Mouse (Mus musculus): Measurements from ENCODE around the gene Rhoa. TPM values are rescaled to one million over a fixed set of nuclear protein-coding genes. Genes with fewer than 3 reads are reported as not detected.
A peak's percentile ranks its signal among the peaks of the same experiment; 100 is the strongest.

The Rhoa gene
- polyA plus RNA-seq, 1 experiment, result 434 TPM

GRCm38 (mm10) chr9:108378736-108379135 is 72.8 kb downstream of the Rhoa start:
- no peaks in the 10 kb centered on the region for H3K27me3 ChIP-seq (ENCODE audit: control insufficient read depth, insufficient read depth, low read length, poor library complexity, severe bottlenecking)
- no peak overlapping the region for H3K4me3 ChIP-seq (ENCODE audit: low read depth, low read length)
- TF ChIP-seq POLR2A (IDR thresholded peaks at IDR 0.05; ENCODE audit: insufficient read depth, low read length) (no peak), EP300 (IDR thresholded peaks at IDR 0.05; ENCODE audit: insufficient read depth, low read depth, low read length) (no peak), CTCF (IDR thresholded peaks at IDR 0.05; ENCODE audit: low read depth, low read length) (no peak)
- peaks cover 18% of the 10 kb centered on the region for H3K36me3 ChIP-seq (ENCODE audit: control insufficient read depth, insufficient read depth, low read length, poor library complexity, severe bottlenecking)
- no peaks in the 10 kb centered on the region for H3K4me1 ChIP-seq (ENCODE audit: control insufficient read depth, insufficient read depth, low read length)
- H3K9ac ChIP-seq (ENCODE audit: low read depth, poor library complexity, severe bottlenecking), result no peak overlapping the region
- H3K9me3 ChIP-seq (replicated peaks; ENCODE audit: control insufficient read depth, insufficient read depth, low read length, poor library complexity, severe bottlenecking), result no peaks in the 10 kb centered on the region
- no peak overlapping the region for H3K27ac ChIP-seq (ENCODE audit: insufficient read depth, low read length)

- Histone ChIP-seq H3K9ac (ENCODE audit: low read depth, poor library complexity, severe bottlenecking) (no peak overlapping the region), H3K36me3 (ENCODE audit: control insufficient read depth, insufficient read depth, low read length, poor library complexity, severe bottlenecking) (peaks cover 18% of the 10 kb centered on the region), H3K27ac (ENCODE audit: insufficient read depth, low read length) (no peak overlapping the region), H3K9me3 (replicated peaks; ENCODE audit: control insufficient read depth, insufficient read depth, low read length, poor library complexity, severe bottlenecking) (no peaks in the 10 kb centered on the region), H3K4me1 (ENCODE audit: control insufficient read depth, insufficient read depth, low read length) (no peaks in the 10 kb centered on the region), H3K4me3 (ENCODE audit: low read depth, low read length) (no peak overlapping the region), H3K27me3 (ENCODE audit: control insufficient read depth, insufficient read depth, low read length, poor library complexity, severe bottlenecking) (no peaks in the 10 kb centered on the region)
- TF ChIP-seq POLR2A (IDR thresholded peaks at IDR 0.05; ENCODE audit: insufficient read depth, low read length) (no peak), CTCF (IDR thresholded peaks at IDR 0.05; ENCODE audit: low read depth, low read length) (no peak), EP300 (IDR thresholded peaks at IDR 0.05; ENCODE audit: insufficient read depth, low read depth, low read length) (no peak)
These were observed 73.4 kb downstream of the Rhoa start for GRCm38 (mm10) chr9:108379294-108379693.

- H3K4me1 ChIP-seq (ENCODE audit: control insufficient read depth, insufficient read depth, low read length), result peaks cover 4% of the 10 kb centered on the region
- H3K36me3 ChIP-seq (ENCODE audit: control insufficient read depth, insufficient read depth, low read length, poor library complexity, severe bottlenecking), result peaks cover 14% of the 10 kb centered on the region
- H3K9me3 ChIP-seq (replicated peaks; ENCODE audit: control insufficient read depth, insufficient read depth, low read length, poor library complexity, severe bottlenecking), result no peaks in the 10 kb centered on the region
- TF ChIP-seq EP300 (IDR thresholded peaks at IDR 0.05; ENCODE audit: insufficient read depth, low read depth, low read length) (no peak), CTCF (IDR thresholded peaks at IDR 0.05; ENCODE audit: low read depth, low read length) (no peak), POLR2A (IDR thresholded peaks at IDR 0.05; ENCODE audit: insufficient read depth, low read length) (no peak)
- no peak overlapping the region for H3K4me3 ChIP-seq (ENCODE audit: low read depth, low read length)
- H3K27me3 ChIP-seq (ENCODE audit: control insufficient read depth, insufficient read depth, low read length, poor library complexity, severe bottlenecking), result no peaks in the 10 kb centered on the region
- H3K9ac ChIP-seq (ENCODE audit: low read depth, poor library complexity, severe bottlenecking), result no peak overlapping the region
- no peak overlapping the region for H3K27ac ChIP-seq (ENCODE audit: insufficient read depth, low read length)
These were observed 75.5 kb downstream of the Rhoa start for GRCm38 (mm10) chr9:108381382-108381781.

GRCm38 (mm10) chr9:108385006-108385405 is 79.1 kb downstream of the Rhoa start:
- Histone ChIP-seq H3K27ac (ENCODE audit: insufficient read depth, low read length) (peak overlapping the region; percentile 35; the same call in 1 of the 2 replicates), H3K36me3 (ENCODE audit: control insufficient read depth, insufficient read depth, low read length, poor library complexity, severe bottlenecking) (peaks cover 10% of the 10 kb centered on the region), H3K27me3 (ENCODE audit: control insufficient read depth, insufficient read depth, low read length, poor library complexity, severe bottlenecking) (no peaks in the 10 kb centered on the region), H3K4me1 (ENCODE audit: control insufficient read depth, insufficient read depth, low read length) (peaks cover 4% of the 10 kb centered on the region), H3K9ac (ENCODE audit: low read depth, poor library complexity, severe bottlenecking) (no peak overlapping the region), H3K9me3 (replicated peaks; ENCODE audit: control insufficient read depth, insufficient read depth, low read length, poor library complexity, severe bottlenecking) (no peaks in the 10 kb centered on the region), H3K4me3 (ENCODE audit: low read depth, low read length) (no peak overlapping the region)
- TF ChIP-seq POLR2A (IDR thresholded peaks at IDR 0.05; ENCODE audit: insufficient read depth, low read length) (no peak), CTCF (IDR thresholded peaks at IDR 0.05; ENCODE audit: low read depth, low read length) (no peak), EP300 (IDR thresholded peaks at IDR 0.05; ENCODE audit: insufficient read depth, low read depth, low read length) (no peak)

- Histone ChIP-seq H3K27ac (ENCODE audit: insufficient read depth, low read length) (no peak overlapping the region), H3K4me1 (ENCODE audit: control insufficient read depth, insufficient read depth, low read length) (peaks cover 8% of the 10 kb centered on the region), H3K4me3 (ENCODE audit: low read depth, low read length) (no peak overlapping the region), H3K36me3 (ENCODE audit: control insufficient read depth, insufficient read depth, low read length, poor library complexity, severe bottlenecking) (peaks cover 6% of the 10 kb centered on the region; the same call in 1 of the 2 replicates), H3K27me3 (ENCODE audit: control insufficient read depth, insufficient read depth, low read length, poor library complexity, severe bottlenecking) (no peaks in the 10 kb centered on the region), H3K9ac (ENCODE audit: low read depth, poor library complexity, severe bottlenecking) (no peak overlapping the region), H3K9me3 (replicated peaks; ENCODE audit: control insufficient read depth, insufficient read depth, low read length, poor library complexity, severe bottlenecking) (no peaks in the 10 kb centered on the region)
- TF ChIP-seq POLR2A (IDR thresholded peaks at IDR 0.05; ENCODE audit: insufficient read depth, low read length) (no peak), CTCF (IDR thresholded peaks at IDR 0.05; ENCODE audit: low read depth, low read length) (no peak), EP300 (IDR thresholded peaks at IDR 0.05; ENCODE audit: insufficient read depth, low read depth, low read length) (no peak)
These were observed 80.9 kb downstream of the Rhoa start for GRCm38 (mm10) chr9:108386816-108387215.

Other genes starting within 250 kb of the Rhoa start
- 1.2 and 3.0 TPM in 2 replicates for gene Mst1, start 225.7 kb upstream of the Rhoa start, polyA plus RNA-seq (2011; ENCODE audit: insufficient read depth, insufficient read length, low read depth, missing spikeins)
- 19.7 and 20.9 TPM in 2 replicates for gene Rnf123, start 222.8 kb upstream of the Rhoa start, polyA plus RNA-seq (2011; ENCODE audit: insufficient read depth, insufficient read length, low read depth, missing spikeins)
- gene Apeh, start 211.5 kb upstream of the Rhoa start, polyA plus RNA-seq (2011; ENCODE audit: insufficient read depth, insufficient read length, low read depth, missing spikeins), result 37.6 and 48.1 TPM in 2 replicates
- 0.43 and 0.62 TPM in 2 replicates for gene Bsn, start 115.7 kb upstream of the Rhoa start, polyA plus RNA-seq (2011; ENCODE audit: insufficient read depth, insufficient read length, low read depth, missing spikeins)
- 116 and 124 TPM in 2 replicates for gene Dag1, start 42.2 kb upstream of the Rhoa start, polyA plus RNA-seq (2011; ENCODE audit: insufficient read depth, insufficient read length, low read depth, missing spikeins)
- gene Nicn1, start 15.7 kb upstream of the Rhoa start, polyA plus RNA-seq (2011; ENCODE audit: insufficient read depth, insufficient read length, low read depth, missing spikeins), result 18.3 and 23.1 TPM in 2 replicates
- 69.2 and 69.3 TPM in 2 replicates for gene Amt, start 9.3 kb upstream of the Rhoa start, polyA plus RNA-seq (2011; ENCODE audit: insufficient read depth, insufficient read length, low read depth, missing spikeins)
- 4.0 and 7.0 TPM in 2 replicates for gene Tcta, start within 50 bp of the Rhoa start, polyA plus RNA-seq (2011; ENCODE audit: insufficient read depth, insufficient read length, low read depth, missing spikeins)
- gene Gpx1, start 32.8 kb downstream of the Rhoa start, polyA plus RNA-seq (2011; ENCODE audit: insufficient read depth, insufficient read length, low read depth, missing spikeins), result 172 and 194 TPM in 2 replicates
- 69.5 and 69.9 TPM in 2 replicates for gene Usp4, start 41.7 kb downstream of the Rhoa start, polyA plus RNA-seq (2011; ENCODE audit: insufficient read depth, insufficient read length, low read depth, missing spikeins)
- gene 1700102P08Rik, start 86.7 kb downstream of the Rhoa start, polyA plus RNA-seq (2011; ENCODE audit: insufficient read depth, insufficient read length, low read depth, missing spikeins), result not detected in 2 replicates
- 0.96 and 1.2 TPM in 2 replicates for gene Ccdc36, start 122.4 kb downstream of the Rhoa start, polyA plus RNA-seq (2011; ENCODE audit: insufficient read depth, insufficient read length, low read depth, missing spikeins)
- not detected in 2 replicates for gene BC048562, start 130.4 kb downstream of the Rhoa start, polyA plus RNA-seq (2011; ENCODE audit: insufficient read depth, insufficient read length, low read depth, missing spikeins)
- gene Ccdc71, start 154.4 kb downstream of the Rhoa start, polyA plus RNA-seq (2011; ENCODE audit: insufficient read depth, insufficient read length, low read depth, missing spikeins), result 26.4 and 31.6 TPM in 2 replicates
- 5.8 and 6.4 TPM in 2 replicates for gene Klhdc8b, start 155.5 kb downstream of the Rhoa start, polyA plus RNA-seq (2011; ENCODE audit: insufficient read depth, insufficient read length, low read depth, missing spikeins)
- 27.4 and 39.0 TPM in 2 replicates for gene Lamb2, start 173.6 kb downstream of the Rhoa start, polyA plus RNA-seq (2011; ENCODE audit: insufficient read depth, insufficient read length, low read depth, missing spikeins)
- gene Usp19, start 184.5 kb downstream of the Rhoa start, polyA plus RNA-seq (2011; ENCODE audit: insufficient read depth, insufficient read length, low read depth, missing spikeins), result 86.0 and 90.9 TPM in 2 replicates
- 348 and 395 TPM in 2 replicates for gene Qars, start 201.6 kb downstream of the Rhoa start, polyA plus RNA-seq (2011; ENCODE audit: insufficient read depth, insufficient read length, low read depth, missing spikeins)
- 139 and 145 TPM in 2 replicates for gene Qrich1, start 210.7 kb downstream of the Rhoa start, polyA plus RNA-seq (2011; ENCODE audit: insufficient read depth, insufficient read length, low read depth, missing spikeins)

All from ES-Bruce4 (cell line).